Mouse (Mus musculus): ENCODE data around the gene Smtnl1. TPM values are rescaled to one million over a fixed set of nuclear protein-coding genes. Genes with fewer than 3 reads are reported as not detected.

The Smtnl1 gene
- polyA plus RNA-seq, 1 experiment from 2014 or later: 0.53 TPM

- H3K27me3 ChIP-seq: no peaks in the 10 kb centered on the region
- H3K27ac ChIP-seq (replicated peaks): no peak overlapping the region
- peaks cover 29% of the 10 kb centered on the region for H3K36me3 ChIP-seq
- ATAC-seq (ENCODE audit: insufficient number of reproducible peaks, low FRiP score, low TSS enrichment, low read depth): no peak
- H3K4me2 ChIP-seq (replicated peaks): peak overlapping the region; percentile 32
- H3K9ac ChIP-seq: no peak overlapping the region
- peaks cover 7% of the 10 kb centered on the region; the same call in 1 of the 2 replicates for H3K4me1 ChIP-seq
- no peak overlapping the region for H3K4me3 ChIP-seq (replicated peaks)
- 40% methylated on average over 23 of the region's 23 CpGs for WGBS
- no peaks in the 10 kb centered on the region for H3K9me3 ChIP-seq (replicated peaks)
Observed at GRCm38 (mm10) chr2:84851130-84852040, 28.9 kb upstream of the Smtnl1 start.

- Histone ChIP-seq H3K9ac (no peak overlapping the region), H3K36me3 (peaks cover 29% of the 10 kb centered on the region), H3K4me3 (replicated peaks) (no peak overlapping the region), H3K27ac (replicated peaks) (no peak overlapping the region), H3K4me2 (replicated peaks) (peak overlapping the region; percentile 32; the same call in 1 of the 2 replicates), H3K4me1 (peaks cover 7% of the 10 kb centered on the region; the same call in 1 of the 2 replicates), H3K9me3 (replicated peaks) (no peaks in the 10 kb centered on the region), H3K27me3 (no peaks in the 10 kb centered on the region)
- WGBS: 57% methylated on average over 7 of the region's 7 CpGs
- no peak for ATAC-seq (ENCODE audit: insufficient number of reproducible peaks, low FRiP score, low TSS enrichment, low read depth)
Observed at GRCm38 (mm10) chr2:84850407-84851129, 28.1 kb upstream of the Smtnl1 start.

- no peak overlapping the region for H3K4me3 ChIP-seq (replicated peaks)
- H3K36me3 ChIP-seq: peaks cover 5% of the 10 kb centered on the region
- H3K9ac ChIP-seq: no peak overlapping the region
- WGBS: 57% methylated on average over 1 of the region's 1 CpGs
- no peak overlapping the region for H3K4me2 ChIP-seq (replicated peaks)
- no peak for ATAC-seq (ENCODE audit: insufficient number of reproducible peaks, low FRiP score, low TSS enrichment, low read depth)
- H3K27me3 ChIP-seq: no peaks in the 10 kb centered on the region
- no peaks in the 10 kb centered on the region for H3K9me3 ChIP-seq (replicated peaks)
- peaks cover 21% of the 10 kb centered on the region; the same call in 1 of the 2 replicates for H3K4me1 ChIP-seq
- no peak overlapping the region for H3K27ac ChIP-seq (replicated peaks)
Observed at GRCm38 (mm10) chr2:84845226-84845625, 22.8 kb upstream of the Smtnl1 start.

- H3K9ac ChIP-seq: no peak overlapping the region
- no peaks in the 10 kb centered on the region for H3K27me3 ChIP-seq
- WGBS: 69% methylated on average over 6 of the region's 6 CpGs
- H3K27ac ChIP-seq (replicated peaks): no peak overlapping the region
- H3K4me1 ChIP-seq: peaks cover 31% of the 10 kb centered on the region
- H3K9me3 ChIP-seq (replicated peaks): no peaks in the 10 kb centered on the region
- no peaks in the 10 kb centered on the region for H3K36me3 ChIP-seq
- H3K4me2 ChIP-seq (replicated peaks): no peak overlapping the region
- no peak for ATAC-seq (ENCODE audit: insufficient number of reproducible peaks, low FRiP score, low TSS enrichment, low read depth)
- H3K4me3 ChIP-seq (replicated peaks): no peak overlapping the region
Observed at GRCm38 (mm10) chr2:84843654-84844053, 21.2 kb upstream of the Smtnl1 start.

- Histone ChIP-seq H3K4me3 (replicated peaks) (0 out of 2 replicates have a peak overlapping the region, but pooled peaks have one; percentile 66), H3K27me3 (no peaks in the 10 kb centered on the region), H3K9me3 (replicated peaks) (no peaks in the 10 kb centered on the region), H3K36me3 (no peaks in the 10 kb centered on the region), H3K9ac (no peak overlapping the region), H3K4me2 (replicated peaks) (no peak overlapping the region), H3K4me1 (peaks cover 38% of the 10 kb centered on the region), H3K27ac (replicated peaks) (no peak overlapping the region)
- no peak for ATAC-seq (ENCODE audit: insufficient number of reproducible peaks, low FRiP score, low TSS enrichment, low read depth)
Observed at GRCm38 (mm10) chr2:84841905-84842304, 19.5 kb upstream of the Smtnl1 start.

- no peaks in the 10 kb centered on the region for H3K27me3 ChIP-seq
- peak overlapping the region; percentile 66 for H3K4me3 ChIP-seq (replicated peaks)
- peak overlapping the region; percentile 92 for H3K27ac ChIP-seq (replicated peaks)
- H3K36me3 ChIP-seq: no peaks in the 10 kb centered on the region
- H3K9me3 ChIP-seq (replicated peaks): no peaks in the 10 kb centered on the region
- 8% methylated on average over 17 of the region's 17 CpGs for WGBS
- 0 out of 2 replicates have a peak, but pooled peaks have one; percentile 1 for ATAC-seq (ENCODE audit: insufficient number of reproducible peaks, low FRiP score, low TSS enrichment, low read depth)
- H3K9ac ChIP-seq: peak overlapping the region; percentile 65
- H3K4me2 ChIP-seq (replicated peaks): peak overlapping the region; percentile 93
- H3K4me1 ChIP-seq: peaks cover 38% of the 10 kb centered on the region
Observed at GRCm38 (mm10) chr2:84840748-84841563, 18.5 kb upstream of the Smtnl1 start.

GRCm38 (mm10) chr2:84840016-84840747, 17.7 kb upstream of the Smtnl1 start:
- Histone ChIP-seq H3K27me3 (no peaks in the 10 kb centered on the region), H3K4me2 (replicated peaks) (peak overlapping the region; percentile 93), H3K36me3 (no peaks in the 10 kb centered on the region), H3K27ac (replicated peaks) (peak overlapping the region; percentile 92), H3K4me1 (peaks cover 38% of the 10 kb centered on the region), H3K9ac (peak overlapping the region; percentile 65), H3K4me3 (replicated peaks) (peak overlapping the region; percentile 66), H3K9me3 (replicated peaks) (no peaks in the 10 kb centered on the region)
- WGBS: under 1% methylated on average over 54 of the region's 54 CpGs
- peak; percentile 91 for ATAC-seq (ENCODE audit: insufficient number of reproducible peaks, low FRiP score, low TSS enrichment, low read depth)

GRCm38 (mm10) chr2:84838993-84839980, 16.8 kb upstream of the Smtnl1 start:
- peaks cover 38% of the 10 kb centered on the region for H3K4me1 ChIP-seq
- WGBS: under 1% methylated on average over 47 of the region's 47 CpGs
- H3K9ac ChIP-seq: peak overlapping the region; percentile 65
- H3K27ac ChIP-seq (replicated peaks): peak overlapping the region; percentile 92
- H3K4me3 ChIP-seq (replicated peaks): peak overlapping the region; percentile 66
- no peaks in the 10 kb centered on the region for H3K9me3 ChIP-seq (replicated peaks)
- H3K36me3 ChIP-seq: no peaks in the 10 kb centered on the region
- ATAC-seq (ENCODE audit: insufficient number of reproducible peaks, low FRiP score, low TSS enrichment, low read depth): no peak; the same call in 1 of the 2 replicates
- peak overlapping the region; percentile 93 for H3K4me2 ChIP-seq (replicated peaks)
- no peaks in the 10 kb centered on the region for H3K27me3 ChIP-seq

GRCm38 (mm10) chr2:84838593-84838949, 16.1 kb upstream of the Smtnl1 start, which contains the start of gene Slc43a1:
Slc43a1 (plus strand) TSS chr2:84838850.
- 17% methylated on average over 10 of the region's 10 CpGs for WGBS
- peak within 1 kb of the TSS; percentile 93 for H3K4me2 ChIP-seq (replicated peaks)
- H3K27ac ChIP-seq (replicated peaks): peak within 1 kb of the TSS; percentile 92
- H3K4me3 ChIP-seq (replicated peaks): peak within 1 kb of the TSS; percentile 66
- no peak for ATAC-seq (ENCODE audit: insufficient number of reproducible peaks, low FRiP score, low TSS enrichment, low read depth)
- peaks cover 34% of the 10 kb centered on the region for H3K4me1 ChIP-seq
- H3K9ac ChIP-seq: peak within 1 kb of the TSS; percentile 65
- no peaks in the 10 kb centered on the region for H3K27me3 ChIP-seq
- H3K9me3 ChIP-seq (replicated peaks): no peaks in the 10 kb centered on the region
- no peaks in the 10 kb centered on the region for H3K36me3 ChIP-seq

Measured in embryonic facial prominence, embryonic 15.5 days (tissue).